Mouse (Mus musculus) cerebellum, adult 2 months (tissue): Measurements from ENCODE around the gene Alk.

ENCODE experiments used
- CTCF ChIP-seq: fragments of 200-500 bp; IDR thresholded peaks from 2 replicates; pipeline ENCODE4 v1.5.1; 2011; ENCODE audit warnings: low read depth, mild to moderate bottlenecking, control low read depth, low read length, moderate library complexity, borderline replicate concordance; ENCODE audit not compliant: insufficient read depth
- POLR2A ChIP-seq: fragments of 200-500 bp; IDR thresholded peaks from 2 replicates; pipeline ENCODE4 v1.6.1; 2011; ENCODE audit warnings: low read length, control low read depth, borderline replicate concordance; ENCODE audit not compliant: insufficient read depth

DNA sequence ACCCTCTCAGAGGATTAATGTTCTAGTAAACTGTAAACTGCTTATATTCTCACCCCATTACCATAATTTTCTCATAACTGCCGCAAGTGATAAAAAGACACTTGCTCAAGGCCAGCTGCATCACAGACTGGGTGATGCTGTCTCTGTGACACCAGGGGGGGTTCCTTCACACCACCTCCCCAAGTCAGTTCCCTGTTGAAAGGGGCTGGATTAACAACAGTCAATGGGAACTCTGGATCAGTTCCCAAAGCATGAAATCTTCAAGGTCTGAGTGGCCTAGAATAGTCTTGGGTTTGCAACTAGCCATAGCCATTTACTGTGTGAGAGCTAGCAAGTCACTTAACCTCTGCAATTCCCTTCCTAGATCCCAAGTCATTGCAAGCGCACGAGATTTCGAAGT lies 492.9 kb downstream of the Alk start:
- TF ChIP-seq POLR2A (no peak), CTCF (no peak)
